Mouse (Mus musculus) adrenal gland, postnatal 14 days (tissue): ENCODE measurements at regions not wholly inside any gene's neighbourhood (a gene's known extent, or its start where the extent isn't known, plus 50 kb on each side); places are given as distances from the start of the nearest gene placed in this dataset.
"Not testable (repeated sequence)": the region's sequence is repeated elsewhere in the genome, so short reads cannot be mapped to it uniquely, and the experiment has no call there.

ENCODE experiments used
- DNase-seq: peaks from one replicate; pipeline ENCODE4 v3.0.0; 2021; ENCODE audit warnings: mixed read lengths

- no peak for DNase-seq
Observed at GRCm38 (mm10) chr4:35343751-35344150, 117.8 kb upstream of the C9orf72 start.

DNA sequence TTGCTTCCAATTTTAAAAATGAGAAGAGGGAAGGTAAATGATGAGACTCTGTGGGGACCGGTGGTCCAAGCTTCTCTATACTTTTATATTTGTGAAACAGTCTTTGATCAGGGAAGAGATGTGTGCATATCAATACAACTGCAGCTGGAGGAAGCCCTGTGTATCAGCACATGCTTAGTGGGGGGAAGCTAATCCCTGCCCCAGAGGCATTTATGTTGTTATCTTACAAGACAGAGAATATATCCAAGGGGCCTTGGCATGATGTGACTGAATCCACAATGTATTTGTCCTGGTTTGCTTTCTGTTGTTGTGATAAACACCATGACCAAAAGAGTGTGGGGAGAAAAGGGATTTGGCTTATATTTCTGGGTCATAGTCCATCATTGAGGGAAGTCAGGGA lies 105.2 kb upstream of the C9orf72 start:
- no peak for DNase-seq

- no peak for DNase-seq
Observed at GRCm38 (mm10) chr4:35325300-35325699, 99.3 kb upstream of the C9orf72 start.

DNA sequence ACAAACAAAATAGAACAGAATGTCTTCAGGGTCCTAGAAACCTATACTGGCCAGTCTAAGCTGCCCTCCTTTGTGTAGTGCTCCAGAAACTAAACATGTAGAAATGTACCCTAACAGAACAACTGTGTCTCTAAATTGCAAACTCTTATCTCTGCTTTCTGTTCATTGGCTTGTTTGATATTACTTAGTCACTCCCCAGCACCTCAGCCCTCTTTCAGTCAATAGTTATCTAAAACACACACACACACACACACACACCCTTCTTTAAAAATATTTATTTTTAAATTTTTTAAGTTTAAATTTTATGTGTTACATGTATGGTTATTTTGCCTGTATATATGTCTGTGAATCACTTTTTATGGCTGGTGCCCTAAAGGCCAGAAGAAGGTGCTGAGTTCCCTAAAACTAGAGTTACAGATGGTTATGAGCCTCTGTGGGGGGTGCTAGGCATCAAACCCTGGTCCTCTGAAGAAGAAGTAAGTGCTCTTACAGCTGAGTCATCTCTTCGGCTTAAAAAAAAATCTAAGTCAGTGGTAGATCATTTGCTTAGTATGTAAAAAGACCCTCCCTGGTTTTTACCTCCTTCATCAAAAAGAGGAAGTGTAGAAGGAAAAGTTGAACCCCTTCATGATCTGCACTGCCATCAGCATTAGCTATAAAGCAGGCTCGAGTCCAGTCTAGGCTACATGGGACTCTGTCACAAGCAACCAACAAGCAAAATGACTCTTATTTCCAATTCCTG lies 96.6 kb upstream of the C9orf72 start:
- no peak for DNase-seq

GRCm38 (mm10) chr4:35310396-35310977 lies 84.5 kb upstream of the C9orf72 start:
- peak; percentile 56 for DNase-seq

- peak; percentile 5 for DNase-seq
Observed at GRCm38 (mm10) chr4:35308221-35308620, 82.2 kb upstream of the C9orf72 start.

DNA sequence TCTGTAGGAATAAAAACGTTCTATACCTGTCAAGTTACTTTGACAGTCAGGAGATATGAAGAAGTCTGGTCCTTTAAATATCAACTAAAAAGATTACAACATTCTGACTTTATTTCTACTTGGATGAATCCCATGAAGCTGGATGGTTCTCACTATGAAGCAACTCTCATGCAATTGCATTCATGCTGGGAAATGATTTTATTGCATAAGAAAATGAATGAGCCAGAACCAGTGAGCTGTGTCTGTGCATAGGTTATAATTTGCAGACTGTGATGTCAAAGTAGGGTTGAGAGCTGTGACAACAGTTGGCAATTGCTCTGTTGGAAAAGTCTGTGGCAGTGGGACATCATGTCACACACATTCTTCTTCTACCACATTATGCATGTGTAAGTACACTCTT lies 79.2 kb upstream of the C9orf72 start:
- DNase-seq = peak; percentile 9

GRCm38 (mm10) chr4:35300848-35301247 lies 74.9 kb upstream of the C9orf72 start:
- no peak for DNase-seq

- DNase-seq = not testable (repeated sequence)
Observed at GRCm38 (mm10) chr4:35300374-35300773, 74.4 kb upstream of the C9orf72 start.

DNA sequence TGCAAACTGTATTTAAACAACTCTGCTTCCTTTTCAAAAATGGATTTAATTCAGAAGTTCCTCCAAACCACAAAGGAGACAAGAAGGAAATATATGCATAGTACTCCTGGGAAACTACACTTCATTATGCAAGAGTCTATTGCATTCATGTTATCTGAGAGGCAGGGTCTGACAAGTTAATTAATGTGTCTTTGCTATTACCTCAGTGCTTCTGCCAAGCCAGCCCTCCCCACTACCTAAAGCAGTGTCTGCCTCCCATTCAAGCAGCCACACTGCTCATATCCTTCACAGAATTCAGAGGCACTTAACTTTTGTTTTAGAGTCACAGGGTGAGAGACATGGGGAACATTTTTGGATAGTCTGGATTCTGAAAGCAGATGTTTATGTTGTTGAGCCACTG lies 58.6 kb upstream of the C9orf72 start:
- DNase-seq = no peak
